Mouse (Mus musculus) ES-Bruce4 (cell line): Measurements from ENCODE around the gene Scd4. TPM values are rescaled to one million over a fixed set of nuclear protein-coding genes. Genes with fewer than 3 reads are reported as not detected.

ENCODE experiments used
- H3K27ac ChIP-seq: 2 replicates; pipeline ENCODE4 v1.5.1; 2012; ENCODE audit warnings: low read length, inconsistent platforms; ENCODE audit not compliant: insufficient read depth
- H3K27me3 ChIP-seq: 2 replicates; pipeline ENCODE4 v1.6.1; 2012; ENCODE audit warnings: mild to moderate bottlenecking, low read length, inconsistent platforms; ENCODE audit not compliant: control insufficient read depth, poor library complexity, insufficient read depth, severe bottlenecking
- H3K36me3 ChIP-seq: 2 replicates; pipeline ENCODE4 v1.6.1; 2012; ENCODE audit warnings: inconsistent platforms, mild to moderate bottlenecking, low read length, moderate library complexity; ENCODE audit not compliant: control insufficient read depth, poor library complexity, insufficient read depth, severe bottlenecking
- H3K4me1 ChIP-seq: one replicate; pipeline ENCODE4 v1.8.1; 2011; ENCODE audit warnings: low read length; ENCODE audit not compliant: control insufficient read depth, insufficient read depth
- H3K4me3 ChIP-seq: 2 replicates; pipeline ENCODE4 v1.5.1; 2011; ENCODE audit warnings: low read depth, mild to moderate bottlenecking, low read length
- H3K9ac ChIP-seq: 2 replicates; pipeline ENCODE4 v1.6.1; 2012; ENCODE audit warnings: low read depth, mild to moderate bottlenecking, inconsistent platforms; ENCODE audit not compliant: poor library complexity, severe bottlenecking
- H3K9me3 ChIP-seq: replicated peaks from 2 replicates; pipeline ENCODE4 v1.6.1; 2012; ENCODE audit warnings: mild to moderate bottlenecking, low read length, inconsistent platforms; ENCODE audit not compliant: control insufficient read depth, poor library complexity, insufficient read depth, severe bottlenecking
- CTCF ChIP-seq: IDR thresholded peaks from one replicate; pipeline ENCODE4 v1.8.1; 2011; ENCODE audit warnings: low read depth, low read length
- EP300 ChIP-seq: IDR thresholded peaks from 2 replicates; pipeline ENCODE4 v1.6.1; 2011; ENCODE audit warnings: low read depth, low read length; ENCODE audit not compliant: insufficient read depth
- POLR2A ChIP-seq: IDR thresholded peaks from one replicate; pipeline ENCODE4 v1.8.1; 2011; ENCODE audit warnings: low read length; ENCODE audit not compliant: insufficient read depth
- polyA plus RNA-seq: library from polyadenylated mRNA; stranded (reverse); fragments of >200 nt; gene quantifications from 2 replicates; pipeline ENCODE4 v1.2.4, GENCODE M21; 2011; ENCODE audit warnings: low read depth; ENCODE audit not compliant: missing spikeins, insufficient read depth, insufficient read length

Scd4 gene
- polyA plus RNA-seq, 1 experiment, result 0.19 TPM

DNA sequence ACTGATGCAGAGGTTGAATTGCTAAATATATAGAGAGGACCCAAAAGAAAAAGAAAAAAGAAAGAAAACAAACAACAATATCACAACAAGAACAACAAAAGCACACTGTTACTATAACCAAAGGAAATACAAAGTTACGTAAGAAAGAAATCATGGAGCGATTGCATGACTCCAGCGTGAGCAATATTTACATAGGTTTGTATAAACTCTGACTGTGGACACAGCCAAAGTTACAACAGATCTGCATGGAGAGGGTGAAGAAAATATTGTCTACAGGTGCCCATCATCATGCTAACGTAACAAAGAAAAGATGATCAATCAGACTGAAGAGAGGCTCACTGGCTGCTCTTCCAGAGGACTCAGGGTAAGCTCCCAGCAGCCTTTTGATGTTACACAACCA, 47.2 kb downstream of the Scd4 start:
- no peaks in the 10 kb centered on the region for H3K36me3 ChIP-seq
- H3K9me3 ChIP-seq, result no peaks in the 10 kb centered on the region
- no peak overlapping the region for H3K9ac ChIP-seq
- no peak for TF ChIP-seq CTCF
- no peak for TF ChIP-seq POLR2A
- no peak for TF ChIP-seq EP300
- no peak overlapping the region for H3K4me3 ChIP-seq
- no peak overlapping the region for H3K27ac ChIP-seq
- H3K27me3 ChIP-seq, result no peaks in the 10 kb centered on the region
- H3K4me1 ChIP-seq, result peaks cover 2% of the 10 kb centered on the region

DNA sequence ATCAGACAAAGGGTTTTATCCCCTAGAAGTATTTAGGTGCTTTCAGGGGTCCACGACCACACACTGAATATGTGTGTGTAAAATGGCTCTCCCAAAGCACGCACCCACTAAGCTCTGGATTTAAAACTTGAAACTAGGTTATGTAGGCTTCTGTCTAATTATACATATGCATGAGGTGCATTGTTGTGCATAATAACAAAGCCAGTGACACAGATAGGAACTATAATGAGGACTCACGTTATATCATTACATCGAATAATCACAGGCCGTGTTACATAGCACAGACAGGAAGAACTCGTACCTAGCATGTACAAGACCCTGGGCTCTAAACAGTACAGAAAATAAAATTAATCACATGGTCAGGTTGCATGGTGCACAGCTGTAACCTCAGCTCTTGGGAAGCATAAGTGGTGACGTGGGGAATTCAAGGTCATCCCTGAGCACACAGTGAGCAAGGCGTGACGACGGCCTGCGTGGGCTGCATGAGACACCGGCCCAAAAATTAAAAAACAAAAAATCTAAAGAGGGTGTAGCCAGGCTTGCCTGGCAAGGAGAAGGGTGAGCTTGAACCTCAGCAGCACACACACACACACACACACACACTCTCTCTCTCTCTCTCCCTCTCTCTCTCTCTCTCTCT, 49.9 kb downstream of the Scd4 start:
- Histone ChIP-seq H3K9ac (no peak overlapping the region), H3K27ac (no peak overlapping the region), H3K4me1 (no peaks in the 10 kb centered on the region), H3K4me3 (no peak overlapping the region), H3K9me3 (no peaks in the 10 kb centered on the region), H3K36me3 (no peaks in the 10 kb centered on the region), H3K27me3 (no peaks in the 10 kb centered on the region)
- no peak for TF ChIP-seq POLR2A
- no peak for TF ChIP-seq EP300
- no peak for TF ChIP-seq CTCF

DNA sequence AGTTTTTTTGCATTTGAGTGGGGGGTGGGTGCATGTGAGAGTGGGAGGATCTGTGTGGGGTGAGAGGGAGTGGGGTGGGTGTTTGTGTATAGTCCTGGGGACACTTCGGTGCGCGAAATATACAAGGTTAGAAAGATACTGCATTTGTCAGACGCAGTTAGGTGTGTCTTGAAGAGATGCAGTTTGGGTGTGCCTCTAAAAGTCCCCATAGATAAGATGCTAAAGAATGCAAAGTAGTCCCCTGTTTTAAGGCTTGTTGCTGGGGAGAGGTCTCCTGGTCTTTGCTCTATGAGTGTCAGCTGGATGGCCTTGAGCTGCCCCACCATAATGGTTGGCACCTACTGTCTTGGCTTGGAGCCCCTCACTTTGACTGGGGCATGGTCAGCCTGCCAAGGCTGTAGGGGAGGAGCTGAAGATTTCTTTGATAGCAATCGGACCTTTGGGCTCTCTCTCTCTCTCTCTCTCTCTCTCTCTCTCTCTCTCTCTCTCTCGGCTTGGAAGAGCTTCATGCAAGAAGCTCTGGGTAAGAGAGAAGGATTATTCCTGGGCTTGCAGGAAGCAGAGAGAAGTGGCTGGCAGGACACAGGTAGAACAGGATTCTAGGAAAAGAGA, 53.1 kb downstream of the Scd4 start:
- Histone ChIP-seq H3K4me3 (no peak overlapping the region), H3K4me1 (peaks cover 6% of the 10 kb centered on the region), H3K27me3 (no peaks in the 10 kb centered on the region), H3K36me3 (no peaks in the 10 kb centered on the region), H3K9ac (no peak overlapping the region), H3K27ac (no peak overlapping the region), H3K9me3 (no peaks in the 10 kb centered on the region)
- TF ChIP-seq CTCF, result no peak
- no peak for TF ChIP-seq POLR2A
- no peak for TF ChIP-seq EP300

DNA sequence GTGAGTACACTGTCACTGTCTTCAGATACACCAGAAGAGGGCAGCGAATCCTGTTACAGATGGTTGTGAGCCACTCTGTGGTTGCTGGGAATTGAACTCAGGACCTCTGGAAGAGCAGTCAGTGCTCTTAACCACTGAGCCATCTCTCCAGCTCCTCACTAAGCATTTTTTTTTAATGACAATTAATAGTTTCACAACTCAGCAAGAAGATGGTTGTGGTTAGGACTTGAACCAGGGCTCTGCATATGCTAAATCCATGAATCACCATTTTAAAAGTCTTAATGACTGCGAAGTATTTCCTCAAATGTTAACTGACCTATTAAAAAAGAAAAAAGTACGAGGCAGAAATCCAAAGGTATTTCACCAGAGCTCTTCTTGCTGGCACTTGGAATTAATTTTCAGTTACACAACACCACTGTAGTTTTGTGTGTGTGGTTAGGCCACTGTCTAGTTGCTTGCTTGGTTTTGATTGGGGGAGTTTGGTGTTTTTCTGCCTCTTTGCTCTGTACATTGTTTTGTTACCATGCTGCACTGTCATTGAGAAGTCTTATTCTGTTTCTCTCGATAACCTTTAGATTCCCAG, 54.3 kb downstream of the Scd4 start:
- H3K27me3 ChIP-seq, result no peaks in the 10 kb centered on the region
- H3K4me3 ChIP-seq, result no peak overlapping the region
- H3K9me3 ChIP-seq, result no peaks in the 10 kb centered on the region
- H3K4me1 ChIP-seq, result peaks cover 6% of the 10 kb centered on the region
- H3K27ac ChIP-seq, result peak overlapping the region; percentile 75; the same call in 1 of the 2 replicates
- no peak for TF ChIP-seq EP300
- H3K36me3 ChIP-seq, result no peaks in the 10 kb centered on the region
- H3K9ac ChIP-seq, result peak overlapping the region; percentile 53

DNA sequence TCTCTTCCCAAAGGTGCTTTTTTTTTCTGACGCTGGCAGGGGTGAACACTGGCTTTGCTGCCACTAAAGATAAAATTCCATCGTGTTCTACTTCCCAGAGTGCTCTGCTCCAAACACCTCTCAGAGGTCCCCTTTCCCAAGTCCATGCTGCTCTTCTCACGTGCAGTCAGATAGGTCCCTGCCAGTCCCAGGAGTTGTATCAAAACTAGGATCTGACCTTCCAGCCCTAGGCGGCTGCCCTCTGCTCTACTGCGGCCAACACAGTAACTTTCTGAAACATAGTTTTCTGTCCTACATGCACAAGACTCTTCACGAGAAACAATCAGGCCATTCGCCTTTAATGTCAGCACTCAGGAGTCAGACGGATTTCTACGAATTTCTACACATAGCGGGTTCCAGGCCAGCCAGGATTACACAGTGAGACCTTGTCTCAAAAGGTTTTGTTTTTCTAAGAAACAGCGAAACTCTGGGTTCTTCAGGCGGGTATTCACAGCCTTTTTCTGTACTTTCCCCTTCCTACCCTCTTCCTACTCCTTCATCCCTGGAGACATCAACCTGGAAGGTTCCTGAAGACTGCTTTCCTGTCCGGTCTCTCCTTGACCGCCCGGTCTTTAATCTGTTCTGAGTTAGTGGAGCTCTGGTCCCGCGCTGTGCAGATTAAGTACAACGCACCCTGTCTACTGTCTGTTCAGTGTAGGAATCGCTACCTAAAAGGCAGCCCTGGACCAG, 55.0 kb downstream of the Scd4 start:
- Histone ChIP-seq H3K4me3 (peak overlapping the region; percentile 90), H3K4me1 (peaks cover 6% of the 10 kb centered on the region), H3K27me3 (no peaks in the 10 kb centered on the region), H3K9ac (peak overlapping the region; percentile 53), H3K27ac (peak overlapping the region; percentile 75), H3K36me3 (no peaks in the 10 kb centered on the region), H3K9me3 (no peaks in the 10 kb centered on the region)
- TF ChIP-seq EP300 (no peak), CTCF (no peak), POLR2A (no peak)
